Mouse (Mus musculus): ENCODE measurements around the gene Orc3. TPM values are rescaled to one million over a fixed set of nuclear protein-coding genes. Genes with fewer than 3 reads are reported as not detected.
"Not testable (repeated sequence)": the region's sequence is repeated elsewhere in the genome, so short reads cannot be mapped to it uniquely, and the experiment has no call there.

Gene Orc3
- polyA plus RNA-seq, 1 experiment from 2014 or later = 111 TPM

DNA sequence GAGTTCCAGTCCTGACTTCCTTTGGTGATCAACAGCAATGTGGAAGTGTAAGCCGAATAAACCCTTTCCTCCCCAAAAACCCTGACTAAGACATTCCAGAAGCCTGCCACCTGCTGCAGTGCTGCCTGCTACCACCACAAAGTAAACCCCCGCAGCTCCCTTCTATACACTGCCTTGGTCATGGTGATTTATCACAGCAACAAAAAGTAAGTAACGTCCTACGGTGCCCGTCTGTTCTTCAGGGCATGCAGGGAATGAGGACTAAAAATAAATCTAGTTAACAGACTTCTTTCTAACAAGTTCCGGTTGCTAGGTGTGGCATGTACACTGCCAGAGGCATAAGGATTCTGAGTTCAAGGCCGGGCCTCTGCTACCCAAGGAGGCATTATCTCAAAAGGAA, 32.8 kb downstream of the Orc3 start:
- no peak overlapping the region for H3K27ac ChIP-seq
- no peaks in the 10 kb centered on the region for H3K4me1 ChIP-seq
- 87% methylated on average over 7 of the region's 7 CpGs for WGBS
- H3K9ac ChIP-seq = no peak overlapping the region
- H3K4me2 ChIP-seq (replicated peaks) = no peak overlapping the region
- H3K36me3 ChIP-seq = peaks cover 71% of the 10 kb centered on the region
- H3K4me3 ChIP-seq = no peak overlapping the region
- H3K9me3 ChIP-seq = no peaks in the 10 kb centered on the region
- ATAC-seq (ENCODE audit: insufficient number of reproducible peaks, insufficient read depth, low FRiP score, low TSS enrichment) = no peak
- no peaks in the 10 kb centered on the region for H3K27me3 ChIP-seq

DNA sequence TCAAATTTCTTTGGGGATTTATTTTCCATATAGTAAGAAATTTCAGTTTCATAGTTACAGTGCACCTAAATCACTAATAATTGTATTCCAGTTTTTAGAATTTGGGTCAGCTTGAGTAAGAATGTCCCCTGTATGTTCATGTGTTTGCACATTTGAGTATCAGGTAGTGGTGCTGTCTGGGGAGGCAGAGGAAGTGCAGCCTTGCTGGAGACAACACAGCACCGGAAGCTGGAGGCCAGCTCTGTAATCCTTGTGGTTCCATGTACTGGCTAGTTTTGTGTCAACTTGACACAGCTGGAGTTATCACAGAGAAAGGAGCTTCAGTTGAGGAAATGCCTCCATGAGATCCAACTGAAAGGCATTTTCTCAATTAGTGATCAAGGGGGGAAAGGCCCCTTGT, 33.3 kb downstream of the Orc3 start:
- H3K27me3 ChIP-seq; H3K4me3 ChIP-seq; ATAC-seq (ENCODE audit: insufficient number of reproducible peaks, insufficient read depth, low FRiP score, low TSS enrichment); H3K4me1 ChIP-seq; H3K4me2 ChIP-seq (replicated peaks); H3K27ac ChIP-seq; H3K9ac ChIP-seq; H3K9me3 ChIP-seq: not testable (repeated sequence)
- WGBS = 79% methylated on average over 1 of the region's 1 CpGs
- peaks cover 75% of the 10 kb centered on the region for H3K36me3 ChIP-seq

DNA sequence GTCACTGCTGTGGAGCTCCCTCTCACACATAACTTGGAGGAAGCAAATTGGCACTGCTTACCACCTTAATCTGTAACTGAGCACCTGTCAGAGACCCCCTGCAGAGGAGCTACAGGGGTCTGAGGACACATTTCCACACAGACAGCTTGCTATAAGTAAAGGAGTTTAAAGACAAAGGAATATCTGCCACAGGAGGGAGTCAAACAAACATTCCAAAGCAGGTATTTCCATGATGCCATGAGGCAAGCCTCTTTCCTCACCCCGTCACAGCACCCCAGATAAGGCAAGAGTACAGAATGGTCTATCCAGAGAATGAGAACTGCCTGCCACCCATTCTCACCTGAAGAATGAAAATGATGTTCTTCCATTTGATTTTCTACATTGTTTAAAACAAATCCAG, 35.5 kb downstream of the Orc3 start:
- no peaks in the 10 kb centered on the region for H3K4me1 ChIP-seq
- no peak overlapping the region for H3K4me3 ChIP-seq
- H3K36me3 ChIP-seq = peaks cover 86% of the 10 kb centered on the region
- no peak overlapping the region for H3K9ac ChIP-seq
- ATAC-seq (ENCODE audit: insufficient number of reproducible peaks, insufficient read depth, low FRiP score, low TSS enrichment) = no peak
- WGBS = 80% methylated on average over 1 of the region's 1 CpGs
- no peaks in the 10 kb centered on the region for H3K9me3 ChIP-seq
- no peaks in the 10 kb centered on the region for H3K27me3 ChIP-seq
- no peak overlapping the region for H3K4me2 ChIP-seq (replicated peaks)
- H3K27ac ChIP-seq = no peak overlapping the region

DNA sequence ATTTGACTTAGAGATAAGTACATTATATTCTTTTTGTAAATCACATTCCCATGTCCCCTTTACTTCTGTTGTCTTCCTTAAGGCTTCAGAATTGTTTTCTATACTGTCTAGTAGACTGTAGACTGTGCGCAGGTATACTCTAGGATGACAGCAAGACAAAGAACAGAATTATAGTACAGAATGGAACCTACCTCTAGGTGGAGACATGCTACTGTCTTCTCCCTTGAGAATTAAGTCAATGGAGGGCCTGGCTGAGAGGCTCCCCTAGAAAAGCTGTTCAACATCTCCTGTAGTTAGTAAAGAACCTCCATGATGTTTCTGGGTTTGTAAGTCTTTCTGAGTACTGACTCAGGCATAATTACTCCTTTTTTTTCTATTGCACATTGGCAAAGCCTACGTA, 37.7 kb downstream of the Orc3 start:
- no peaks in the 10 kb centered on the region for H3K4me1 ChIP-seq
- H3K27ac ChIP-seq = no peak overlapping the region
- no peak overlapping the region for H3K4me3 ChIP-seq
- H3K9me3 ChIP-seq = no peaks in the 10 kb centered on the region
- H3K9ac ChIP-seq = no peak overlapping the region
- no peak for ATAC-seq (ENCODE audit: insufficient number of reproducible peaks, insufficient read depth, low FRiP score, low TSS enrichment)
- WGBS = 95% methylated on average over 2 of the region's 2 CpGs
- peaks cover 80% of the 10 kb centered on the region for H3K36me3 ChIP-seq
- no peak overlapping the region for H3K4me2 ChIP-seq (replicated peaks)
- H3K27me3 ChIP-seq = no peaks in the 10 kb centered on the region

DNA sequence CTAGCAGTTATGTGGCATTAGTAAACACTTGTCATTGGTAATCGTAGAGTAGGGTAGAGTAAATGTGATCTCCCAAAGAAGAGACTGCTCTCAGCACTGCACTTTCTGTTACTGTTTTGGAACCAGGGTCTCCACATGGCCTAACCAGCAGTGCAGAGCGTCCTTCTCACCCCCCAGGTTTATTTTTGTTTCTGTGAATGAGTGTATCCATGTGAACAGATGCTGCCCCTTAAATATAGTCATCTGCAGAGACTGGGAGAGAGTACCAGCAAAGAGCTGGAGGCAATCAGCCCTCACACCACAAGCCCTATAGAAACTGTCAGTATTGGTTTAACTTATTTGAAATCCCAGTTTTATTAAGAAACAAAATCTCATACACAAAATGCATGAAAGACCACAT, 41.9 kb downstream of the Orc3 start:
- Histone ChIP-seq H3K27ac (no peak overlapping the region), H3K36me3 (peaks cover 78% of the 10 kb centered on the region), H3K9ac (no peak overlapping the region), H3K9me3 (no peaks in the 10 kb centered on the region), H3K4me3 (no peak overlapping the region), H3K27me3 (no peaks in the 10 kb centered on the region), H3K4me2 (replicated peaks) (no peak overlapping the region), H3K4me1 (no peaks in the 10 kb centered on the region)
- WGBS = 63% methylated on average over 2 of the region's 2 CpGs
- no peak for ATAC-seq (ENCODE audit: insufficient number of reproducible peaks, insufficient read depth, low FRiP score, low TSS enrichment)

DNA sequence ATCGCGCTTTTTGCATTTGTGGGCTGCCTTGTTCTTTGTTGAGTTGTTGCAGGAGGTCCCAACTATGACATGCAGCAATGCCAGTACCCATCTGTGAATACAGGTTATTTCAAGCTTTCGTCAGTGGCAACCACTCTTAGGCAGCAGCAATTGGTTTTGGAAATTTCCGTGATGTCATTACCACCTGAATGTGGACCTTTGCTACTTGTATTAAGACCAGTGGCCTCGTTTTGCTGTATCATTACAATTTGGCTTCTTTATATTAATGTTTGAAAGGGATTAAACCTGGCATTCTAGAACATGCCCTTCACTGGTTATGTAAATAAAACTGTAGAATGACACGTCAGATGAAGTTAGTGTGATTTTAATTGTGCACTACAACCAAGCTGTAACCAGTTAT, 48.5 kb downstream of the Orc3 start:
- WGBS = 92% methylated on average over 6 of the region's 6 CpGs
- no peak overlapping the region for H3K4me2 ChIP-seq (replicated peaks)
- no peaks in the 10 kb centered on the region for H3K9me3 ChIP-seq
- no peak overlapping the region for H3K9ac ChIP-seq
- no peak for ATAC-seq (ENCODE audit: insufficient number of reproducible peaks, insufficient read depth, low FRiP score, low TSS enrichment)
- no peaks in the 10 kb centered on the region for H3K27me3 ChIP-seq
- H3K27ac ChIP-seq = no peak overlapping the region
- no peak overlapping the region for H3K4me3 ChIP-seq
- peaks cover 46% of the 10 kb centered on the region for H3K36me3 ChIP-seq
- H3K4me1 ChIP-seq = no peaks in the 10 kb centered on the region

DNA sequence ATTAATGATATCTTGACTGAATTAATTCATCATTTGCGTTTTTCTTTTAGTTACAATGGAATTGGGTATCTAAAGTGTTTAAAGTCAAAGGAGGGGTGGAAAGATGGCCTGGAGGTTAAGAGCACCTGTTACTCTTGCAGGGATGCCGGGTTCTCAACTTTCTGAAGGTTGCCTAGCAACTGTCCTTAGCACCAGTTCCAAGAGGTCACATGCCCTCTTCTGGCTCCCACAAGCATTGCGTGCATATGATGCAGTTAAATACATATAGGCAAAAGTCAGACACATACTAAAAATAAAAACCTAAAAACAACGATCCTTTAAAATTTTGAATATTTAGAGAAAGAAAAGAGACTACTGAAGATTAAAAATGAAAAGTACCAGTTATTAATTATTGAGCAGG, 53.8 kb downstream of the Orc3 start:
- H3K36me3 ChIP-seq = peaks cover 9% of the 10 kb centered on the region
- no peaks in the 10 kb centered on the region for H3K4me1 ChIP-seq
- no peak for ATAC-seq (ENCODE audit: insufficient number of reproducible peaks, insufficient read depth, low FRiP score, low TSS enrichment)
- 58% methylated on average over 4 of the region's 4 CpGs for WGBS
- no peak overlapping the region for H3K9ac ChIP-seq
- H3K4me3 ChIP-seq = no peak overlapping the region
- no peaks in the 10 kb centered on the region for H3K9me3 ChIP-seq
- no peak overlapping the region for H3K4me2 ChIP-seq (replicated peaks)
- no peak overlapping the region for H3K27ac ChIP-seq
- no peaks in the 10 kb centered on the region for H3K27me3 ChIP-seq

DNA sequence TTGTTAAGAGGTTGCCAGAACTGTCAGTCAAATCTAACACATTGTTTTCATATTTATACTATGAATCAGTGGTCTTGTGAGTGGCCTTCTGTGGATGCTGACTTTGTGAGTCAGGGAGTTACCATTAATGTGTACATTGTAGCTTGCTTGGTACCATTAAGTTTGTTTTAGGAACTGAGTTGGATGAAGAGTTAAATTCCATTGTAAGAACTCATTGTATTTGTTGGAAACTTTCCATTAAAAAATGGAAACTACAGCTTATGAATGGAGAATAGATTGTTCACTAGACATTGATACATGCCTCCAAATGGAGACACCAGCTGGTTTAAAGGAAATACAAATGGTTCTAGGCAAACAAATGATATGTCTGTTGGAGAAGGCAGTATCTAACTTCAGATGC, 58.6 kb downstream of the Orc3 start:
- H3K4me1 ChIP-seq = peaks cover 11% of the 10 kb centered on the region
- H3K9me3 ChIP-seq = no peaks in the 10 kb centered on the region
- H3K4me3 ChIP-seq = no peak overlapping the region
- H3K27ac ChIP-seq = no peak overlapping the region
- no peaks in the 10 kb centered on the region for H3K36me3 ChIP-seq
- no peaks in the 10 kb centered on the region for H3K27me3 ChIP-seq
- H3K4me2 ChIP-seq (replicated peaks) = no peak overlapping the region
- no peak for ATAC-seq (ENCODE audit: insufficient number of reproducible peaks, insufficient read depth, low FRiP score, low TSS enrichment)
- no peak overlapping the region for H3K9ac ChIP-seq

DNA sequence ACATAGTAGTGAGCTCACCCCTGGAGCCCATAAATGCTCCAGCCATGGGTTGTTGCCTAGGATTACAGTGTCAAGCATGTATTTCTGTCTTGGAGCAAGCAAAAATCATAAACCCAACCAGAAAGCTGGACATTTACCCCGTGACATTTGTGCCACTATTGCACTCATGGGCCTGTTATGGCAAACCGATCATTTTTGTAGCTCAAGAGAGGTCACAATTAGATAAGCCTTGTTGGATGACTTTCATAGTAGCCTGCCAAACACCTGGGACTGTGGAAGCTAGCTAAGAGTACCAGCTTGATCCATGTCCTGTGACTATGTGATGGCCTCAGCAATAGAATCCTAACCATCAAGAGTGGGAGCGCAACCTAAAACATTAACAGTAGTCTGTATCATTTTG, 59.1 kb downstream of the Orc3 start:
- no peaks in the 10 kb centered on the region for H3K27me3 ChIP-seq
- 100% methylated on average over 3 of the region's 3 CpGs for WGBS
- H3K27ac ChIP-seq = no peak overlapping the region
- ATAC-seq (ENCODE audit: insufficient number of reproducible peaks, insufficient read depth, low FRiP score, low TSS enrichment) = no peak
- no peak overlapping the region for H3K9ac ChIP-seq
- no peaks in the 10 kb centered on the region for H3K36me3 ChIP-seq
- peaks cover 11% of the 10 kb centered on the region for H3K4me1 ChIP-seq
- H3K9me3 ChIP-seq = no peaks in the 10 kb centered on the region
- no peak overlapping the region for H3K4me2 ChIP-seq (replicated peaks)
- no peak overlapping the region for H3K4me3 ChIP-seq

DNA sequence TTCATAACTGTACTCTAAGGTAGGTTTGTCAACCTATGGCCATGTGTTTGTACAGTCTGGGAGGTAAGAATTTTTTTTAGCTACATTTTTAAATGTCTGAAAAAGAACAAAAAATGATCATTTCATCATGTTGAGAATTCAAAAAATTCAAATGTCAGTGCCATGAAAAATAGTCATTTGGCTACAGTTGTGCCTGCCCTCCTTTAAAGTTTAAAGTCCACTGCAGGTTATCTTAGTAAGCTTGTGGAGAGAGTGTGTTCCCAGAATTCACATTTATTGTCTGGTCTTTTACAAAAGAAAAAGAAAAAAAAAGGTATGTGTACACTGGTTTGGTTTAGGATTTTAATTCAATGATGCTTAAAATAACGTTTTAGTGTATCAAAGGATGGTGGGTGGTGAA, 60.1 kb downstream of the Orc3 start:
- Histone ChIP-seq H3K36me3 (no peaks in the 10 kb centered on the region), H3K4me2 (replicated peaks) (no peak overlapping the region), H3K27me3 (no peaks in the 10 kb centered on the region), H3K9ac (no peak overlapping the region), H3K4me3 (no peak overlapping the region), H3K9me3 (no peaks in the 10 kb centered on the region), H3K27ac (no peak overlapping the region), H3K4me1 (peaks cover 11% of the 10 kb centered on the region)
- 55% methylated on average over 1 of the region's 1 CpGs for WGBS
- ATAC-seq (ENCODE audit: insufficient number of reproducible peaks, insufficient read depth, low FRiP score, low TSS enrichment) = no peak

DNA sequence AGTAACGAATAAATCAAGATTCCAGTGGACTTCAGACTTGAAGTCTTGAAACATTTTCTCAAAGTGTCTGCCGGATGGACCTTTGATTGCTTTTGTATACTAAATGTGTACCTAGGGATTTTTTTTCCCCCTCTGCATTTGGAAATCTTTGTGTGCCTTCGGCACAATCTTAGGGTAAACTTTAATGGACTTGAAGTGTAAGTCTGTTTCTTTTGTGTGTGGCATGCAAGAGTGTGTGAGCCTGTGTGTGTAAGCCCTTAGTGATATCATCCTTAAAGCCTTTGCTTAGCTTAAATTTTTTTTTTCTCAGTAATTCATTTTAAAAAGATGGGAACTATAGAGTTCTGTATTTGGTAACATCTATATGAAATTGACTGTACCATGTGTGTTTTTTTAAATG, 62.8 kb downstream of the Orc3 start:
- Histone ChIP-seq H3K9ac (peak overlapping the region; percentile 98), H3K4me2 (replicated peaks) (peak overlapping the region; percentile 74), H3K4me1 (peaks cover 11% of the 10 kb centered on the region), H3K4me3 (peak overlapping the region; percentile 99), H3K27ac (no peak overlapping the region), H3K9me3 (no peaks in the 10 kb centered on the region), H3K36me3 (no peaks in the 10 kb centered on the region), H3K27me3 (no peaks in the 10 kb centered on the region)
- no peak for ATAC-seq (ENCODE audit: insufficient number of reproducible peaks, insufficient read depth, low FRiP score, low TSS enrichment)
- WGBS = 18% methylated on average over 3 of the region's 3 CpGs

DNA sequence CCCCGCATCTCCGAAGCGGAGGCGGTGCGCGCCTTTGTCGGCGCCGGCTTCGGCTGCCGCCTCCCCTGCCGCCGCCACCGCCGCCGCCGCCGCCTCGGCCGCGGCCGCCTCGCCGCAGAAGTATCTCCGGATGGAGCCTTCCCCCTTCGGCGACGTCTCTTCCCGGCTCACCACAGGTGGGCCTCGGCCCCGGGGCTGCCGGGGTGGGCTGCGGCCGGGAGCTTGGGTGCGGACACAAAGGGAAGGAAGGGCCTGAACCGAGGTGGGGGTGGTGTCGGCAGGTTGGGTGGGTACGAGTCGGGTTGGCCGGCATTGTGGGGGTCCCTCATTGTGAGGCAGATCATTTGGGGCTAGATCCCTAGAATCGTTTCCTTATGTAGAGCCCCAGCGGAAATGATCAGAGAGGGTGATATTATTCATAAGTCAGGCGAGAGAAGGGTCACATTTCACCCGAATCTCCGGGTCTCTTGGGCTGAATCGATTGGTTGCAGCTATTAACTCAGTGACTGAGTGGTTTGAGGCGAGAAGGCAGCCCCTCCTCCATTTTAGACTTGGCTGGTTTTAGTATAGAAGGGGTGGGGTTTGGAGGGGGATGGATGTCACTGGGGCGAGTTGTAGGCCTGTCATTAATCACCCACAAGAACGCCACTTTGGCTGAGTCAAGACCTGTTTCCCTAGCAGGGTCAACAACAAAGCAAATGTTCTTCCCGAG, 63.5 kb downstream of the Orc3 start:
- peak overlapping the region; percentile 99 for H3K4me3 ChIP-seq
- H3K4me1 ChIP-seq = peaks cover 11% of the 10 kb centered on the region
- H3K4me2 ChIP-seq (replicated peaks) = peak overlapping the region; percentile 74
- H3K27me3 ChIP-seq = no peaks in the 10 kb centered on the region
- no peaks in the 10 kb centered on the region for H3K36me3 ChIP-seq
- H3K27ac ChIP-seq = peak overlapping the region; percentile 94
- peak overlapping the region; percentile 98 for H3K9ac ChIP-seq
- no peaks in the 10 kb centered on the region for H3K9me3 ChIP-seq
- ATAC-seq (ENCODE audit: insufficient number of reproducible peaks, insufficient read depth, low FRiP score, low TSS enrichment) = peak; percentile 66
- under 1% methylated on average over 31 of the region's 50 CpGs for WGBS

DNA sequence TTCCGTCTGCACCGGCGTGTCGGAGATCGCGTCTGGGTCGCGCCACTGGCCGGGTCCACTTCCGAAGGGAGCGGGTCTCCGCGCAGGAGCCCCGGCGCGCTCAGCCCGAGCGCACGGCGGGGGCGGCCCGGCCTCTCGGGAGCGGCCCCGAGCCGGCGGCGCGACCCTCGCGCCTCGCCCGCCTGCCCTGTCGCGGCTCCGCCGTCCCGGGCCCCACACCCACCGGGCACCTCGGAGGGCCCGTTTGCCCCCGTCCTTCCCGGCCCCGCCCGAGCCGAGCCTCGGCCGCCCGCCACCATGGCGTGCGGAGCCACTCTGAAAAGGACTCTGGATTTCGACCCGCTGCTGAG, 64.0 kb downstream of the Orc3 start, which contains the start of gene Akirin2:
TSS of gene Akirin2 (plus strand) at position 190 of the 350 bp plus-strand sequence.
- ATAC-seq (ENCODE audit: insufficient number of reproducible peaks, insufficient read depth, low FRiP score, low TSS enrichment) = peak; percentile 11; the same call in 1 of the 2 replicates
- under 1% methylated on average over 50 of the region's 53 CpGs for WGBS
- Histone ChIP-seq H3K27ac (peak within 1 kb of the TSS; percentile 94), H3K9ac (peak within 1 kb of the TSS; percentile 98), H3K9me3 (no peaks in the 10 kb centered on the region), H3K4me1 (peaks cover 11% of the 10 kb centered on the region), H3K4me2 (replicated peaks) (peak within 1 kb of the TSS; percentile 74), H3K27me3 (no peaks in the 10 kb centered on the region), H3K4me3 (peak within 1 kb of the TSS; percentile 99), H3K36me3 (no peaks in the 10 kb centered on the region)

Measured in embryonic facial prominence, embryonic 12.5 days (tissue).